Mouse (Mus musculus) Muller cell, postnatal 12 days (primary cell): ENCODE measurements around the gene Cxcl14.

Source experiments
- DNase-seq: peaks from one replicate; pipeline ENCODE4 v3.0.0-alpha.2; 2015; ENCODE audit errors: inconsistent ontology term

Gene Cxcl14

GRCm38 (mm10) chr13:56289998-56290397, 6.4 kb downstream of the Cxcl14 start:
- no peak for DNase-seq

GRCm38 (mm10) chr13:56289261-56289660, 7.1 kb downstream of the Cxcl14 start:
- no peak for DNase-seq

- no peak for DNase-seq
Observed at GRCm38 (mm10) chr13:56288601-56289000, 7.8 kb downstream of the Cxcl14 start.

- no peak for DNase-seq
Observed at GRCm38 (mm10) chr13:56287091-56287490, 9.3 kb downstream of the Cxcl14 start.

- no peak for DNase-seq
Observed at GRCm38 (mm10) chr13:56283321-56283720, 13.0 kb downstream of the Cxcl14 start.

GRCm38 (mm10) chr13:56280356-56280755, 16.0 kb downstream of the Cxcl14 start:
- no peak for DNase-seq

- DNase-seq = peak; percentile 56
Observed at GRCm38 (mm10) chr13:56279439-56279838, 16.9 kb downstream of the Cxcl14 start.

GRCm38 (mm10) chr13:56275171-56275570, 21.2 kb downstream of the Cxcl14 start:
- DNase-seq = no peak

GRCm38 (mm10) chr13:56270124-56270523, 26.2 kb downstream of the Cxcl14 start:
- no peak for DNase-seq

GRCm38 (mm10) chr13:56267396-56267795, 29.0 kb downstream of the Cxcl14 start:
- no peak for DNase-seq

GRCm38 (mm10) chr13:56266435-56266834, 29.9 kb downstream of the Cxcl14 start:
- no peak for DNase-seq

GRCm38 (mm10) chr13:56265661-56266060, 30.7 kb downstream of the Cxcl14 start:
- DNase-seq = no peak

GRCm38 (mm10) chr13:56262269-56262668, 34.1 kb downstream of the Cxcl14 start:
- no peak for DNase-seq

GRCm38 (mm10) chr13:56260344-56260780, 36.0 kb downstream of the Cxcl14 start:
- peak; percentile 42 for DNase-seq

GRCm38 (mm10) chr13:56259926-56260250, 36.5 kb downstream of the Cxcl14 start:
- DNase-seq = no peak

GRCm38 (mm10) chr13:56259021-56259925, 37.1 kb downstream of the Cxcl14 start:
- DNase-seq = no peak

GRCm38 (mm10) chr13:56258196-56259020, 37.9 kb downstream of the Cxcl14 start:
- DNase-seq = peak; percentile 37

GRCm38 (mm10) chr13:56257469-56258153, 38.7 kb downstream of the Cxcl14 start:
- no peak for DNase-seq

GRCm38 (mm10) chr13:56256716-56257299, 39.5 kb downstream of the Cxcl14 start:
- DNase-seq = no peak

GRCm38 (mm10) chr13:56253379-56253778, 43.0 kb downstream of the Cxcl14 start:
- DNase-seq = no peak

GRCm38 (mm10) chr13:56252783-56253182, 43.6 kb downstream of the Cxcl14 start:
- no peak for DNase-seq
